Mouse (Mus musculus): ENCODE data around the gene Olfr957.

Olfr957 gene

DNA sequence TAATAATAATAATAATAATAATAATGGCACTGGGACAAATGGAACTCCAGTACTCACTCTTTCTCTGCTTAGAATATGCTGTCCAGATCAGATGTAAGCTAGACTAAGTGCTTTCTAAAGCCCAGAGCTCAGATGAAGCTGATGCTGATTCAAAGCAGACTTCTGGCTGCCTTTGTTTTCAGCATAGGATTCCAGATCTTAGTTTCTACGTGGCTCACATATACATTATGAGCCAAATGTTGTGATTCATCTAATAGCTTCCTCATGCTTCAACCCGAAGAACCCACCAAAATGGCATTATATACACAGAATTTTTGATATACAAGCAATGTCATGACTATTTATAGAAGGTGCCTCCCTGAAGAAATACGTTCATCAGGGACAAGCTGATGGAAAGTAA, at the start of gene Olfr957:
Olfr957 (minus strand) TSS at position 279 of the 400 bp plus-strand sequence.
- DNase-seq (ENCODE audit: low read depth): no peak

DNA sequence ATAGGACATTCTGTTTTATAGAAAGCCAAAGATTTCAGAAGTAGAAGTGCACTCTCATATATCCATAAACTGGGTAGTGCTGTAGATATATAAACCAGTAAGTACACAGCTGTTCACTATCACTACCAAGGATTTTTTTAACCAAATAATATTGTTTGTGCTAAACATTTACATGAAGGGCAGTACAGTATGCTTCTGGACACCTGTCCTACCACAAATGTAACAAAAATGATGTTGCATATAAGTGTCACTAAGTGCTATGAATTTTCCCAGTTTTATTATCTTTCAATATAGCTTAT, 42.7 kb upstream of the Olfr957 start:
- no peak for DNase-seq (ENCODE audit: low read depth)

DNA sequence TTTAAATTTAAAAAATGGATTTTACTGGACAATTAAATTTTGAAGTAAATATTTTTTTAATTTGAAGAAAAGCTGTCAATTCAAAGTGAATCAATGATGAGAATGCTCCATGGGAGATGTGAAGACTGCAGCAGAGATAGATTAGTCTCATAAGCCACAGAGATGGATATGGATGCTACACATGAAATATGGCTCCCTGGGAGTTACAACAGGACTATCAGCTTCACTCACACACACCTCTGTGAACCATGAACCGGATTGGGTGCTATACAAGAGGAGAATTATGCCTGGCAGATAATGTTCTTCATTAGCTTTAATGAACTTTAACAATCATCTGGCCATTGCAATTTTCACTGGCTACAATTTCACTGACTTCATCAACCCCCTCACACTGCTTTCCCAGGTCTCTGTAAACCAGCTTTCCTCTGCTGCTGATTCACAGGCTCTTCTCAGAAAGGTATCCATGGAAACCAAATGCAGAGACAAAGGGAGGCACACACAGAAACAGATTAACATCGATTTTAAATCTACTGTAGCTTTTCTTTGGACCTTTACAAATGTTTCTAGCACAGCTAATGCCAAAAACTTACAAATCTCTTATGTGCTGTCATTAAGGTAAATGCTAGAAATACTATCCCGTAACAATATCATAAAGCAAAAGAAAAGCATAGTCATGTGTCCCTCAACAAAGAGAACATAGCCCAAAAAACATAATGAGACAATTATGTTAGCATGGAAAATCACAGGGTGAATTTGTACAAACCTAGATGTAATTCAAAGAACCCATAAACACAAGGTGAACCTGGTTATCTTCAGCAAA, 42.1 kb upstream of the Olfr957 start:
- DNase-seq (ENCODE audit: low read depth): no peak

DNA sequence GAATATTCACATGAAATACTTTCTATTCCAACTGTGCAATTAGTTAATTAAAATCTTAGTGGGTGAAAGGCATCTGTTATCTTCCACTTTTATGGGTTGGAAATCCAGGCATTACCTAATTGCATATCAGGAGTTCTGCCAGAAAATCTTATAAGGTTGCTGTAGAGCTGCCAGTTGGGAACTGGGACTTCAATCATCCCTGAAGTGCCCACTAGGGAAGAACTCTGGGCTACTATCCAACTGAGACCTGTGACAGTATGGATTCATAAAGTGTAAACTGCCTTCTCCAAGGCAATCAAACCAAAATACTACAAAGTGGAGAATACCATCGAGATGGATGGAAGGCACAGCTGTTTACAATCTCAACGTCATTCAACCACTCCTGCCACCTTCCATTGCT, 38.3 kb upstream of the Olfr957 start, which contains the start of gene Olfr958:
Olfr958 (minus strand) TSS at position 109 of the 400 bp plus-strand sequence.
- no peak for DNase-seq (ENCODE audit: low read depth)

DNA sequence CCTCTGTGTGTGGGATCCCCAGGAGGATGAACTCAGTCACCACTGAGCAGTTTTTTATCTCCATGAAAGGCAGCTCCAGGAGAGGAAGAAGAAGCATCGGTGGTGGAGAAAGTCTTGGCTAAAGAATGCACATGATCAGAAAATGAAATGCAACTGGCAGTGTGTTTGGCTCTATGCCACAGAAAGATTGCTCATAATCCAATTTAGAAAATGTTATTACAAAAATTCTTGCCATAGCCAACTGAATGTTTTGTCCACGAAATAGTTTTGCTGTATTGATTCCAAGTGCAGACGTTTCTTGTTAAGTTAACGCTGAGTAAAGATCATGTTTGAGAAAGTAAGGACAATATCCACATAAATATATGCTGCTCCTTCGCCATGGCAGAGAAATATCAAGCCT, 35.2 kb upstream of the Olfr957 start:
- DNase-seq (ENCODE audit: low read depth): no peak

- no peak for DNase-seq (ENCODE audit: low read depth)
These were observed 8.1 kb upstream of the Olfr957 start for GRCm38 (mm10) chr9:39523616-39524285.

- DNase-seq (ENCODE audit: low read depth): no peak
These were observed 3.0 kb upstream of the Olfr957 start for GRCm38 (mm10) chr9:39518595-39518994.

GRCm38 (mm10) chr9:39509412-39509811, 6.2 kb downstream of the Olfr957 start:
- DNase-seq (ENCODE audit: low read depth): no peak

- peak; percentile 1 for DNase-seq (ENCODE audit: low read depth)
These were observed 6.6 kb downstream of the Olfr957 start for GRCm38 (mm10) chr9:39508998-39509397.

DNA sequence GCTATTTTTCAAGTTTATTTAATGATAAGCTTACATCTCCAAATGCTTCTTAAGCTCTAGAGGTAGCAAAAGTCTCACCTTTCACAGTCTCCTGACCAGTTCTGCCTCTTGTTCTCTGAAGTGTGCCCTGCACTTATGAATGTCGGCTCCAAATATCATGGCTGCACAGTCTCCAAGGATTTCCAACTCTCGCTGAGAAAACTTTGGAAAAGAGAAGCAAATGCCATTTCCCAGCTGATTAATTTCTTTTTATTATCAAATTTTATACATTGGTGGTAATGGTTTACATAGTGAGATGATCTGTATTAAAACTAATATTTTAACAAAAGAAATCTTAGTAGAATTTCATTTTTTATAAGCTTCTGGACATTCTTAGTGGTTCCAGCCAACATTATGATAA, 21.7 kb downstream of the Olfr957 start, which contains the start of gene Olfr44:
Olfr44 (minus strand) TSS at position 101 of the 400 bp plus-strand sequence.
- no peak for DNase-seq (ENCODE audit: low read depth)

- DNase-seq (ENCODE audit: low read depth): no peak
These were observed 43.8 kb downstream of the Olfr957 start, which contains the start of gene Olfr955 for GRCm38 (mm10) chr9:39471844-39472243. TSS of gene Olfr955 (minus strand) at chr9:39471944.

Data from induced T-regulatory cell, adult 2 months (primary cell).